Mouse (Mus musculus) kidney, postnatal 4 days (tissue): ENCODE results near the gene Fam3b.

Experiments
- DNase-seq, 2 experiments: peaks; one replicate each; pipeline ENCODE4 v3.0.0; 2021; ENCODE audit warnings: mixed read lengths in 2 of 2

The Fam3b gene

GRCm38 (mm10) chr16:97478655-97479054 is 36.0 kb downstream of the Fam3b start:
- no peak for DNase-seq

- no peak for DNase-seq
These were observed 38.1 kb downstream of the Fam3b start for GRCm38 (mm10) chr16:97476524-97476923.

- DNase-seq: no peak
These were observed 39.0 kb downstream of the Fam3b start for GRCm38 (mm10) chr16:97475581-97475980.

GRCm38 (mm10) chr16:97474671-97475070 is 39.9 kb downstream of the Fam3b start:
- DNase-seq: no peak

- no peak for DNase-seq
These were observed 46.4 kb downstream of the Fam3b start for GRCm38 (mm10) chr16:97467993-97468791.

- no peak for DNase-seq
These were observed 47.1 kb downstream of the Fam3b start for GRCm38 (mm10) chr16:97467472-97467871.

GRCm38 (mm10) chr16:97466182-97466957 is 48.2 kb downstream of the Fam3b start:
- DNase-seq: no peak

GRCm38 (mm10) chr16:97462481-97463181 is 52.0 kb downstream of the Fam3b start, which contains the start of gene Mx1:
Gene Mx1, minus strand, starts transcription at chr16:97462907.
- peak in 1 of 2 experiments; percentile 3 for DNase-seq

GRCm38 (mm10) chr16:97461271-97461670 is 53.3 kb downstream of the Fam3b start:
- no peak for DNase-seq

GRCm38 (mm10) chr16:97459831-97460230 is 54.8 kb downstream of the Fam3b start:
- no peak for DNase-seq

GRCm38 (mm10) chr16:97447386-97447785 is 67.2 kb downstream of the Fam3b start:
- DNase-seq: no peak

- DNase-seq: peak; percentile 47 to 62
These were observed 70.8 kb downstream of the Fam3b start for GRCm38 (mm10) chr16:97443670-97444263.

- DNase-seq: no peak
These were observed 72.6 kb downstream of the Fam3b start for GRCm38 (mm10) chr16:97441967-97442366.

GRCm38 (mm10) chr16:97438191-97438590 is 76.4 kb downstream of the Fam3b start:
- no peak for DNase-seq

- DNase-seq: no peak
These were observed 77.1 kb downstream of the Fam3b start for GRCm38 (mm10) chr16:97437448-97438056.

GRCm38 (mm10) chr16:97434206-97434605 is 80.4 kb downstream of the Fam3b start:
- no peak for DNase-seq

GRCm38 (mm10) chr16:97431328-97431727 is 83.3 kb downstream of the Fam3b start:
- peak; percentile 8 to 24 for DNase-seq

- no peak for DNase-seq
These were observed 84.5 kb downstream of the Fam3b start for GRCm38 (mm10) chr16:97430091-97430490.

GRCm38 (mm10) chr16:97428026-97428425 is 86.6 kb downstream of the Fam3b start:
- DNase-seq: no peak

GRCm38 (mm10) chr16:97423627-97424026 is 91.0 kb downstream of the Fam3b start:
- DNase-seq: no peak

- DNase-seq: no peak
These were observed 92.9 kb downstream of the Fam3b start for GRCm38 (mm10) chr16:97421671-97422070.
